Comparison of ENCODE assay signal across 14 mouse cellular contexts in the genomic region with DNA sequence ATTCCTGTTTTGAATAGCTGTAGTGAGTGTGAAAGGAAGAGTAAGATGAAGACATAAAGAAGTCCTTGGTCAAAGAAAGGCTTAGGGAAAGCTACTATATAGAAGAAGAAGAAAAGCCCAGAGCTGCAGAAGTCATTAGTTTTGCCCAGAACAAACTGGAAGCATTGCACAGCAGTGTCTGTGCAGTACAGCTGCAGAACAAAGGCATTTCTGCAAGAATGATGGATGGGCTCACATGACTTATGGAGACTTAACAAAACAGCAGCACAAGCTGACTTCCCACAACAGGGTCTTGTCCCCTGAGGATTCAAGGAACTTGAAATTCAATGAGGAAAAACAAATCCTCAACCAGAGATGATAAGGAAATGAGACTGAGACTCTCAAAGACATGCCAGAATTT.
DNase-seq lines count a peak whose midpoint lies in the region; ATAC-seq and TF ChIP-seq lines count a peak whose summit lies in the region.
"Had no signal": no experiment of that assay in that cellular context is flagged by ENCODE, and none has a peak within 500 bp of the region (broad histone marks: within the 10 kb centered on the region; RNA-seq: fewer than 3 reads in every experiment).

No protein-coding gene starts in this region.

- no peak overlapping the region for H3K4me2 ChIP-seq in kidney, embryonic 14.5 days (replicated peaks; ENCODE audit: low read depth, low read length)
- no peak overlapping the region for H3K4me2 ChIP-seq in midbrain, embryonic 14.5 days (ENCODE audit: low read length)
- H3K4me2 ChIP-seq: liver, embryonic 15.5 days; neural tube, embryonic 13.5 days had no signal

- no peak overlapping the region for H3K4me3 ChIP-seq in kidney, adult 2 months (ENCODE audit: insufficient read depth, low read depth, low read length)
- no peak overlapping the region for H3K4me3 ChIP-seq in kidney, embryonic 14.5 days (ENCODE audit: low read length)
- H3K4me3 ChIP-seq in midbrain, embryonic 14.5 days (replicated peaks; ENCODE audit: low read depth, low read length): no peak overlapping the region
- H3K4me3 ChIP-seq: forebrain, embryonic 10.5 days; liver, embryonic 15.5 days; neural tube, embryonic 13.5 days had no signal

- no peaks in the 10 kb centered on the region for H3K27me3 ChIP-seq in kidney, adult 2 months (replicated peaks; ENCODE audit: control insufficient read depth, insufficient read depth, low read length)
- H3K27me3 ChIP-seq in kidney, embryonic 14.5 days (ENCODE audit: control insufficient read depth, insufficient read depth, low read length): no peaks in the 10 kb centered on the region
- H3K27me3 ChIP-seq in midbrain, embryonic 14.5 days (ENCODE audit: control insufficient read depth, insufficient read depth, low read length): no peaks in the 10 kb centered on the region
- H3K27me3 ChIP-seq: CH12.LX; liver, embryonic 15.5 days; neural tube, embryonic 13.5 days had no signal

- ATAC-seq in kidney, embryonic 14.5 days (ENCODE audit: low FRiP score, low TSS enrichment): peak; percentile 94
- ATAC-seq in midbrain, embryonic 14.5 days (ENCODE audit: low FRiP score, low TSS enrichment): no peak
- ATAC-seq: Patski had no signal

- no peaks in the 10 kb centered on the region for H3K36me3 ChIP-seq in kidney, adult 2 months (ENCODE audit: control insufficient read depth, insufficient read depth, low read length)
- H3K36me3 ChIP-seq in kidney, embryonic 14.5 days (ENCODE audit: control insufficient read depth, insufficient read depth, low read length): no peaks in the 10 kb centered on the region
- no peaks in the 10 kb centered on the region for H3K36me3 ChIP-seq in midbrain, embryonic 14.5 days (ENCODE audit: control insufficient read depth, insufficient read depth, low read length)
- H3K36me3 ChIP-seq: forebrain, embryonic 10.5 days; liver, embryonic 15.5 days; neural tube, embryonic 13.5 days had no signal

- no peaks in the 10 kb centered on the region for H3K4me1 ChIP-seq in kidney, adult 2 months (ENCODE audit: control insufficient read depth, insufficient read depth, low read length)
- no peaks in the 10 kb centered on the region for H3K4me1 ChIP-seq in kidney, embryonic 14.5 days (ENCODE audit: control insufficient read depth, insufficient read depth, low read length)
- no peaks in the 10 kb centered on the region for H3K4me1 ChIP-seq in midbrain, embryonic 14.5 days (ENCODE audit: control insufficient read depth, insufficient read depth, low read length)
- H3K4me1 ChIP-seq: forebrain, embryonic 10.5 days; liver, embryonic 15.5 days; neural tube, embryonic 13.5 days had no signal

- H3K9me3 ChIP-seq in kidney, embryonic 14.5 days (ENCODE audit: control insufficient read depth, low read length): no peaks in the 10 kb centered on the region
- H3K9me3 ChIP-seq in midbrain, embryonic 14.5 days (ENCODE audit: control insufficient read depth, low read length): no peaks in the 10 kb centered on the region
- H3K9me3 ChIP-seq: forebrain, embryonic 10.5 days; liver, embryonic 15.5 days; neural tube, embryonic 13.5 days had no signal

- TF ChIP-seq POLR2A in kidney, adult 2 months (IDR thresholded peaks at IDR 0.05; ENCODE audit: low read depth, low read length): no peak

- H3K27ac ChIP-seq in kidney, adult 2 months (ENCODE audit: insufficient read depth, low read depth, low read length): no peak overlapping the region
- H3K27ac ChIP-seq in kidney, embryonic 14.5 days (ENCODE audit: low read depth, low read length): no peak overlapping the region
- no peak overlapping the region for H3K27ac ChIP-seq in midbrain, embryonic 14.5 days (replicated peaks; ENCODE audit: low read depth, low read length)
- H3K27ac ChIP-seq: forebrain, embryonic 10.5 days; liver, embryonic 15.5 days; neural tube, embryonic 13.5 days had no signal

- DNase-seq in kidney, adult 2 months: peak; percentile 48
- no peak for DNase-seq in kidney, adult 18-20 months
- peak; percentile 43 for DNase-seq in embryo, embryonic 11.5 days (ENCODE audit: low read depth, low spot score)
- peak; percentile 16 for DNase-seq in midbrain, embryonic 14.5 days
- no peak for DNase-seq in liver
- no peak for DNase-seq in right cerebral cortex, postnatal 25 days
- DNase-seq: adrenal gland, adult 8-10 months; right cerebral cortex, adult 18-20 months had no signal

- H3K9ac ChIP-seq in kidney, embryonic 14.5 days (ENCODE audit: low read depth, low read length): no peak overlapping the region
- no peak overlapping the region for H3K9ac ChIP-seq in midbrain, embryonic 14.5 days (replicated peaks; ENCODE audit: low read length)
- H3K9ac ChIP-seq: liver, embryonic 15.5 days; neural tube, embryonic 13.5 days had no signal

- no peak for TF ChIP-seq CTCF in kidney, adult 2 months (conservative IDR thresholded peaks at IDR 0.05; ENCODE audit: insufficient read depth, insufficient read length, low read depth, low read length)

Comparison
In these comparisons a context has a peak if more than half of its experiments do, and no peak if none do; other contexts are left out.
1. DNase-seq: peak in kidney, adult 2 months (single experiment), embryo, embryonic 11.5 days (single experiment) and midbrain, embryonic 14.5 days (single experiment); none in kidney, adult 18-20 months (single experiment), liver (single experiment) and right cerebral cortex, postnatal 25 days (single experiment).